Mouse (Mus musculus) intestine, embryonic 15.5 days (tissue): ENCODE results near the gene Pcdh9. TPM values are rescaled to one million over a fixed set of nuclear protein-coding genes. Genes with fewer than 3 reads are reported as not detected.

Source experiments
- ATAC-seq: fragments of 200-750 bp; cut with Nextera tagmentation; 2 replicates; pipeline ENCODE4 v1.8.0; 2017; ENCODE audit warnings: moderate TSS enrichment, moderate library complexity
- H3K27ac ChIP-seq: fragments of 300-500 bp; sonication (generic); 2 replicates; pipeline ENCODE4 v1.5.1; 2015; ENCODE audit warnings: mild to moderate bottlenecking, inconsistent platforms
- H3K27me3 ChIP-seq: fragments of 300-500 bp; sonication (generic); replicated peaks from 2 replicates; pipeline ENCODE4 v1.6.1; 2015; ENCODE audit warnings: inconsistent platforms
- H3K36me3 ChIP-seq: fragments of 300-500 bp; sonication (generic); 2 replicates; pipeline ENCODE4 v1.6.1; 2015; ENCODE audit warnings: inconsistent platforms
- H3K4me1 ChIP-seq: fragments of 300-500 bp; sonication (generic); replicated peaks from 2 replicates; pipeline ENCODE4 v1.6.1; 2015; ENCODE audit warnings: inconsistent platforms
- H3K4me2 ChIP-seq: fragments of 300-500 bp; sonication (generic); replicated peaks from 2 replicates; pipeline ENCODE4 v1.6.1; 2015; ENCODE audit warnings: mild to moderate bottlenecking, inconsistent platforms
- H3K4me3 ChIP-seq: fragments of 300-500 bp; sonication (generic); replicated peaks from 2 replicates; pipeline ENCODE4 v1.5.1; 2015; ENCODE audit warnings: inconsistent platforms
- H3K9ac ChIP-seq: fragments of 300-500 bp; sonication (generic); 2 replicates; pipeline ENCODE4 v1.6.1; 2015; ENCODE audit warnings: inconsistent platforms
- H3K9me3 ChIP-seq: fragments of 300-500 bp; sonication (generic); 2 replicates; pipeline ENCODE4 v1.6.1; 2016; ENCODE audit warnings: inconsistent platforms
- WGBS: fragments of 180-500 bp; shearing (Covaris S2); methylation state at CpG from one replicate; pipeline ENCODE4 v1.1.7; 2015; 5-methylcytosine and 5-hydroxymethylcytosine counted together
- polyA plus RNA-seq: library from polyadenylated mRNA; unstranded; fragments of >200 nt; fragmentation: Nextera tagmentation; extraction: Ambion mirVana; gene quantifications from 2 replicates; pipeline ENCODE4 v1.2.1, GENCODE M21; 2015

Pcdh9 gene
- polyA plus RNA-seq: 15.6 and 19.1 TPM in 2 replicates

DNA sequence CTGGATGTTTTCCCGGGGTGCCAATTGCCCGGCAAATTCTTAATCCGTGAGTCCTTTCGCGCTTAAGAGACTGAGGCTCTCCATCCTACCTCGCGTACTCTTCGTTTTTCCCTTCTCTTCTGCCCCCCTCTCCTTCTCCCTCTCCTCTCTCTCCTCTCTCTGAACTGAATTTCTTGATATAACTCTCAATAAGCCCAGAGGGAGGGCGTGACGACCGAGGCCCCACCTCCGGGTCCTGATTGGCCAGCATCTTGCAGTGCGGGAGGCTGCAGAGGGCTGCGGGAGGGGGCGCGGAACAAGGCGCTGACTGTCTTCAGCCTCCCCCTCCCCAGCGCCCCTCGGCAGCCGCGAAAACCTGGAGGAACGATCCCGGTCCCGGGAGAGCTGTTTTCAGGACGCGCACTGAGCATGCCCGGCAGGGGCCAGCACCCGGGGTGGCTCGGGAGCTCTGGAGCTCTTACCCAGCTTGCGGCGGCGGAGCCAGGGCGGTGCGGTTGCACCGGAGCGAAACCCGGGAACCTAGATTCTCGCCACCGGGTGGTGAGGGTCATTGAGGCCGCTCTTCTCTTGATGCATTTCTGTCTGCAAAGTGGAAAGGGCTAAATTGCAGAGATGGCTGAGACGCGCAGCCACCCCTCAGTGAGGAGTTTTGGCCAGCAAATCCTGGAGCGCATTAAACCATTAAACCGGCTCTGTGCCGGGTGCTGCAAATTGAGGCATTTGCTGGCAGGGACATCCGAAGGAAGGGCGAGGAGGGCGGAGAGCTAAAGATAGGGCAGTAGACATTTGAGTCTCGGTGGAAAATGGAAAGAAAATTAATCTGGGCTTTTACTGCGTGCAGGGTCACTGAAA is at the start of gene Pcdh9:
Gene Pcdh9 (minus strand): TSS at position 161 of the 852 bp plus-strand sequence.
- peak; percentile 99 for ATAC-seq

DNA sequence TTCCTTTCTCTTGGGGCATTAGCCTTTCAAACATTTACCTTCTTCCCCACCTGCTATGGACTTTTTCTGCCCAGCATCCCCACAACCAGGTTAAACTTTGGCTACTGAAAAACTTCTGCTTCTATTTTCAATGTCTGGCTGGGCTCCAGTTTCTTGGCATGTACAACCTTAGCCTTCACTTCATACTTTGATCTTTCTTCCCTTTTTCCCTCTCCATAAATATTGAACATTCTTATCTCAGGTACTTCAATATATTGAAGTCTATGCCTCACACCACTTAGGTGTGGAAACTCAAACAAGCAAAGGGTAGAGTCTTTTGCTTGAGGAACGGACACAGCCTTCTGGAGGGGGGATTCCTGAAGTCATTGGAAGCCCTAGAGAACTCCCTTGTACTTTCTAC is 16.4 kb upstream of the Pcdh9 start:
- Histone ChIP-seq H3K4me2 (no peak overlapping the region), H3K4me3 (no peak overlapping the region), H3K36me3 (no peaks in the 10 kb centered on the region), H3K9ac (no peak overlapping the region), H3K4me1 (no peaks in the 10 kb centered on the region), H3K27ac (no peak overlapping the region), H3K9me3 (no peaks in the 10 kb centered on the region), H3K27me3 (no peaks in the 10 kb centered on the region)
- ATAC-seq: no peak
- 68% methylated on average over 1 of the region's 1 CpGs for WGBS

More for the DNA sequence above, at the start of gene Pcdh9:
- H3K4me2 ChIP-seq: peak within 1 kb of the TSS; percentile 80
- H3K36me3 ChIP-seq: no peaks in the 10 kb centered on the region
- H3K4me3 ChIP-seq: peak within 1 kb of the TSS; percentile 46
- H3K27ac ChIP-seq: peak within 1 kb of the TSS; percentile 42
- H3K4me1 ChIP-seq: 0 out of 2 replicates have a peak, but pooled peaks cover 2% of the 10 kb centered on the region
- H3K9me3 ChIP-seq: no peaks in the 10 kb centered on the region
- peak within 1 kb of the TSS; percentile 36 for H3K9ac ChIP-seq
- no peaks in the 10 kb centered on the region for H3K27me3 ChIP-seq
- under 1% methylated on average over 50 of the region's 50 CpGs for WGBS

DNA sequence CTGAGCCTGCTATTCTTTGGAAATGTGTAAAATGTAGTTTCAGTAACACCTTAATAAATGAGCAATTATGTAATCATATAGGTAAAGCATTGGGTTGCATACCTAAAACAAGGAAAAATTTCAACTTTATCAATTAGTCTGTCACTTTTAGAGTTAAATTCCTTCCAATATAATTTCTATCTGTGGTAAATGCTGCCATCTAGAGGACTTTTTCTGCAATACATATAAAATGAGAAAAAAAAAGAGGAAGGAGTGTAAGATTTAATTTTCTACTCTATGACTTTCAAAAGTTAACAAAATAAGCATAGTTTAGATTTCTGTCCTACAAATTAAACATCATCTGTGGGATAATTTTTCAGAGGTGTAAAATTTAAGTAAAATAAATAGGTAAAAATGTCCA is 8.1 kb upstream of the Pcdh9 start:
- no peak overlapping the region for H3K9ac ChIP-seq
- no peak for ATAC-seq
- no peaks in the 10 kb centered on the region for H3K9me3 ChIP-seq
- H3K4me1 ChIP-seq: no peaks in the 10 kb centered on the region
- H3K27ac ChIP-seq: no peak overlapping the region
- H3K4me2 ChIP-seq: no peak overlapping the region
- H3K4me3 ChIP-seq: no peak overlapping the region
- no peaks in the 10 kb centered on the region for H3K36me3 ChIP-seq
- H3K27me3 ChIP-seq: no peaks in the 10 kb centered on the region

DNA sequence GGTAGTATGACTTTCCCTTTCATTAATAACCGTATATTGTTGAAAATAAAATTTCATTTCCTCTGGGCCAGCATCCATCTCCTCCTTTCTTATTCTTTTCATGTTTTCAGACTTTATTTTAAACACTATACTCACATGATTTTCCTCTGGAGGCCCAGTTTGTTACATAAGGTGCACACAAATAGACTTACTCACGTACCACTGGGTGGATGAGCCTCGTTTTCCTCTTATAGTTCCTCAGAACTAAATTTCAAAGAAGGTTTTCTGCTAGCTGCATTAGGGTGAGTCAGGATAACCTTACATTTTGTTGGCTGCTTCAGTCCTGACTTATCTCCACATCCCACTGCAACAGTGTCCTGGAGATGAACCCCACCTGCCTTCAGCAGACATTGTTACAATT is 4.7 kb upstream of the Pcdh9 start:
- no peak for ATAC-seq
- Histone ChIP-seq H3K4me2 (no peak overlapping the region), H3K9me3 (no peaks in the 10 kb centered on the region), H3K4me3 (no peak overlapping the region), H3K27me3 (no peaks in the 10 kb centered on the region), H3K27ac (no peak overlapping the region), H3K9ac (no peak overlapping the region), H3K4me1 (no peaks in the 10 kb centered on the region), H3K36me3 (no peaks in the 10 kb centered on the region)
- WGBS: 90% methylated on average over 3 of the region's 3 CpGs

DNA sequence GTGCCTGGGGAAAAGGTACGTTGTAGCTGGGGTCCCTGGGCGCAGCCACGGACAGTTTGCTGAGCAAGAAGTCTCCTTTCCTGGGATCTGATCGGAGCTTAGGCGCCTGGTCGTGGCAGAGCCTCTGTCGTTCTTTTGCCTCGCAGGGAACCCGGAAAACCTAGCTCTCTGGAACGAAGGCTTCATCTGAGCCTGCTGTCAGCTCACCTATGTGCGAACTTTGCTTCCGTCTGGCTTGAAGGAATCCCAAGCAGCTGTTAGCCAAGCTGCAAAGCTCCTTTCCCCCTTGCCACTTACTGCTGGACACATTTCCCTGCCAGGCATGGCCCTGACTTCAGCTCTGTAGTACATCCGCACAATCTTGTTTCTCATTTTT is 880 bp upstream of the Pcdh9 start:
- Histone ChIP-seq H3K36me3 (no peaks in the 10 kb centered on the region), H3K27ac (peak overlapping the region; percentile 42), H3K9ac (peak overlapping the region; percentile 24), H3K27me3 (no peaks in the 10 kb centered on the region), H3K4me1 (0 out of 2 replicates have a peak, but pooled peaks cover 2% of the 10 kb centered on the region), H3K4me2 (peak overlapping the region; percentile 80), H3K9me3 (no peaks in the 10 kb centered on the region), H3K4me3 (peak overlapping the region; percentile 46)
- peak; percentile 35 for ATAC-seq
- under 1% methylated on average over 13 of the region's 13 CpGs for WGBS

DNA sequence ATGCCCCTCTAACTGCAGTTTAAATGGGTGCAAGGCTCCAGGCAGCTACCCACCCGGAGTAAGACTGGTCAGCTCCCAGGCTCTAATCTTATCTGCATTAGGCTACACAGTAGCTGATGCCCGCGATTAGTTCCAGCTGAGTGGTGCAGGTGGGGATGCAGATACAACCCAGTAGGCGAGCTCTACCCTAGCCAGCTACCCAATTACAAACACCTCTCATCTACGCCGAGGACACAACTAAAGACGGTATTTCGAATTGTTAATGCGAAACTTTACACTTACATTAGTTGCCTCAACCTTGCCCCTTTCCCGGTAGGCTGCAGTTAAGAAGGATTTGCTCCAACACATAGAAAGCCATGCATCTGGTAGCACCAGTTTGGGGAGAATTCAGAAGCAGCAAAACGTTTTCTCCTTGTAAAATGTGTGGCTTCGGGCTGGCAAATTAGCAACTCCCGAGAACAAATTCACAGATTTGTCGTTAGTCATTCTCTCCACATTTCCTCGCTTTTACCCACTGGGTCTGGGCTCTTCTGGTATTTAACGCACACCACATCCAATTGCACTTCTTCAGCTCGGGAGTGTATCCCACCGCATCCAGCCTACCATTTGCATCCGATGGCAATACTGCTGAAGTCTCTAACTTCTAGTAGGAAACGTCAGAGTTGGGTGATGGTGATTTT is 500 bp downstream of the Pcdh9 start:
- H3K4me3 ChIP-seq: peak overlapping the region; percentile 46
- H3K4me1 ChIP-seq: 0 out of 2 replicates have a peak, but pooled peaks cover 2% of the 10 kb centered on the region
- H3K9me3 ChIP-seq: no peaks in the 10 kb centered on the region
- peak overlapping the region; percentile 36 for H3K9ac ChIP-seq
- no peaks in the 10 kb centered on the region for H3K27me3 ChIP-seq
- WGBS: 2% methylated on average over 20 of the region's 20 CpGs
- peak; percentile 45 for ATAC-seq
- H3K27ac ChIP-seq: no peak overlapping the region
- H3K36me3 ChIP-seq: no peaks in the 10 kb centered on the region
- peak overlapping the region; percentile 80 for H3K4me2 ChIP-seq

DNA sequence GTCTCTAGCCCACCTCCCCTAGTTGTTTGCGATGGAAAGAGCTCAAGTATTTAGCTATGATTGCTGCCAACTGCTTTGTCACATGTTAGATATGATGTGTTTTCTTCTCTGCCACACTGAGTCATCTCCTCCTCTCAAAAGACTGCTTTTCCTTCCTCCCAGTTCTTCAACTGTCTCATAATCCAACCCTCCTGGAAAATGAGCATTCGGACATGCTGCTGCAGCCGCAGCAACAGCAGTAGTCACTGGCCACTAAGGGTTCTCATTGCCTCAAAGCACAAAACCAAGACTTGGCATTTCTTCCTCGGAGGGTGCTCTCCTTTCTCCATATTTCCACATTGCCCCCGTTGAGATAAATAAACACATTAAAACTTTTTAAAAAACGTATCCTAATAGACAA is 1.2 kb downstream of the Pcdh9 start:
- Histone ChIP-seq H3K36me3 (no peaks in the 10 kb centered on the region), H3K4me2 (peak overlapping the region; percentile 80), H3K4me1 (0 out of 2 replicates have a peak, but pooled peaks cover 2% of the 10 kb centered on the region), H3K27me3 (no peaks in the 10 kb centered on the region), H3K27ac (no peak overlapping the region), H3K9me3 (no peaks in the 10 kb centered on the region), H3K4me3 (peak overlapping the region; percentile 46), H3K9ac (no peak overlapping the region)
- no peak for ATAC-seq
- 39% methylated on average over 6 of the region's 6 CpGs for whole genome bisulfite sequencing

DNA sequence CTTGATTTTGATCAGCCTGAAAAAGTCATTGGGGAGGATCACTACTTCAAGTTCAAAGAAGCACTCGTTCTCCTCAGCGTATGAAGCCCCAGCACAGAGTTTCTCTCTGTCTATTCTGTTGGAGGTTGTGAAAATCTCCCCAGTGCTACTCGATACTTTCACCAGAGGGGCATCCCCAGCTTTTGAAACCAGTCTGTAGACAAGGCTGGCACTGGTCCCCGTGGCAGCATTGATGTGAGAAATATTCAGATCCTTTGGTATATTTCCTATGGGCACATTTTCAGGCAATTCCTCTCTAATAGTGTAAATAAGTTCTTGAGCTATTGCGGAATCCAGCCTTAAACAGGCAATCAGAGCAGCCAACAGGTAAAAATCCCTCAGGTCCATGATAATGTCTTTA is 2.1 kb downstream of the Pcdh9 start:
- Histone ChIP-seq H3K9me3 (no peaks in the 10 kb centered on the region), H3K4me3 (0 out of 2 replicates have a peak overlapping the region, but pooled peaks have one; percentile 1), H3K4me2 (peak overlapping the region; percentile 80; the same call in 1 of the 2 replicates), H3K27me3 (no peaks in the 10 kb centered on the region), H3K9ac (no peak overlapping the region), H3K27ac (no peak overlapping the region), H3K4me1 (0 out of 2 replicates have a peak, but pooled peaks cover 2% of the 10 kb centered on the region), H3K36me3 (no peaks in the 10 kb centered on the region)
- no peak for ATAC-seq
- WGBS: 82% methylated on average over 5 of the region's 5 CpGs

DNA sequence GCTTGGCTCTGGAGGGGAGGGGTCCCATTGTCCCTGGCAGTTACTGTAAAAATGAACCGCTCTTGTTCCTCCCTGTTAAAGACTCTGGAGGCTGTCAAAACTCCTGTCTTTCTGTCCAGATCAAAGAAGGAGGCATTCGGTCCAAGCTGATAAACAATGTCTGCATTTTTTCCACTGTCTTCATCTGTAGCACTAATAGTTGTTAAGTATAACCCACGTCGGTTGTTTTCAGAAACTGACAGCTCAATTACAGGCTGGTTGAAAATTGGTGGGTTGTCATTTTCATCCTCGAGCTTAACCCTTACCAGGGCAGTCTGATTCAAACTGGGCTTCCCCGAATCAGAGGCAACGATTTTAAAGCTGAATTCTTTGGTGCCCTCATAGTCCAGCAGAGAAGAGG is 3.4 kb downstream of the Pcdh9 start:
- Histone ChIP-seq H3K4me3 (no peak overlapping the region), H3K4me1 (0 out of 2 replicates have a peak, but pooled peaks cover 2% of the 10 kb centered on the region), H3K4me2 (no peak overlapping the region), H3K27me3 (no peaks in the 10 kb centered on the region), H3K27ac (no peak overlapping the region), H3K36me3 (no peaks in the 10 kb centered on the region), H3K9me3 (no peaks in the 10 kb centered on the region), H3K9ac (no peak overlapping the region)
- no peak for ATAC-seq
- 66% methylated on average over 7 of the region's 7 CpGs for WGBS

DNA sequence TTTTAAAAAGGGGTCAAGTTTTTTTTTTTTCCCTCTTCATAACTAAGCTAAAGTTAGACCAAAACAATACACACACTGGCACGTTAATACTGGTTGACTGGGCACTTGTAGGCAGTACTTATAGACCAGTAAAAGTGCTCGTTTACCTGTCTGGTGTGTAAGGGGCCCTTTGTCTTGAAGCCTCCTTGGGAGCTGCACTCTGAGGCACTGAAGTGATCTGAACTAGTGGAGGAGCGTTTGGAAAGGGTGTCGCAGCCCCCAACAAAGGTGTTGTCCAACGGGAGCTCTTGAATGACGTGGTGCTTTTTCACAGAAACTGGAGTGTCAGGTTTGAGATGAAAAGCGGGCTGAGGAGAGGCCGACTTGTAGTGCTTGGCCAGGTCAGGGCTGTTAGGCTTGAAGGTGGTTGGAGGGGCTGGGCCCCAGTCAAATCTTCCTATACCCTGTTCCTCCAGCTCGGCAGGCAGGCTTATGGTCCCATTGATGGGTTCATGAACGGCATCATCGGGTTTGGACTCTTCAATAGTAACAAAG is 4.9 kb downstream of the Pcdh9 start:
- no peak for ATAC-seq
- no peak overlapping the region for H3K4me2 ChIP-seq
- H3K36me3 ChIP-seq: no peaks in the 10 kb centered on the region
- no peak overlapping the region for H3K9ac ChIP-seq
- H3K27me3 ChIP-seq: no peaks in the 10 kb centered on the region
- H3K4me1 ChIP-seq: 0 out of 2 replicates have a peak, but pooled peaks cover 2% of the 10 kb centered on the region
- WGBS: 84% methylated on average over 11 of the region's 11 CpGs
- H3K27ac ChIP-seq: no peak overlapping the region
- no peak overlapping the region for H3K4me3 ChIP-seq
- H3K9me3 ChIP-seq: no peaks in the 10 kb centered on the region

DNA sequence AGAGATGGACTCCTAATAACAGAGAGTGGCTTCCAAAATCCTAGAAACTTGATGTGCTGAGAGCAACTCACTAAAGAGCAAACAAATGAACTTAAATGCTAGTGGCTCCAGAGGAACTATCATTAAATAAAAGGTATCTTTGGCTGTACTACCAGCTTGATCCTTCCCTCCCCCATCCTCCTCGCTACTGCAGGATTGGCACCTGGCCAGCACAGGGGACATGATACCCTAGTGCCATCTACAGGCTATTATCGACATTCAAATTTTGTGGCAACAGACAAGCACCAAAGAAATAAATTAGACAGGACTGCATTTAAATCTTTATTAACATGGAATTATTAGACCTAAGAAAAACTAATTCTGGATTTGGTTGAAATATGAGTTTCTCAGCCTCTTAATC is 6.0 kb downstream of the Pcdh9 start:
- ATAC-seq: peak; percentile 61; the same call in 1 of the 2 replicates
- Histone ChIP-seq H3K27me3 (no peaks in the 10 kb centered on the region), H3K4me1 (0 out of 2 replicates have a peak, but pooled peaks cover 2% of the 10 kb centered on the region), H3K9me3 (no peaks in the 10 kb centered on the region), H3K9ac (no peak overlapping the region), H3K4me3 (no peak overlapping the region), H3K4me2 (no peak overlapping the region), H3K36me3 (no peaks in the 10 kb centered on the region), H3K27ac (no peak overlapping the region)
- WGBS: 4% methylated on average over 2 of the region's 2 CpGs

DNA sequence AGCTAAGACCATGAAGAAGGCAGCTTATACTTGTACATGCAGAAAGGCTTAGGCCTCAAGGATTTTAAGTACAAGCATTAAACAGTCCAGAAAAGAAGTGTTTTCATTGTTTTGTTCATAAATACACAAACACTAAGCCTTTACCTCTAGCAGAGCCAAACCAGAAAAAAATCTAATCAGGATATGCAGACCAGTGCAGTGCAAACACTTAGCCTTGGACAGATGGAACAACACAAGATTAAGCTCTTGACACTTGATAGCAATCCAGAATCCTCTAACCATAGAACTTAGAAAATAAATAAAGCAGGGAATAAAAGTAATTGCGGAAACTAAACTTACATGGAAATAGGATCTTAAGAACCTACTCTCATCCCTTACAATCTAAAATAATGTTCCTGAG is 10.4 kb downstream of the Pcdh9 start:
- H3K4me1 ChIP-seq: no peaks in the 10 kb centered on the region
- no peaks in the 10 kb centered on the region for H3K36me3 ChIP-seq
- no peak overlapping the region for H3K9ac ChIP-seq
- no peak for ATAC-seq
- no peak overlapping the region for H3K27ac ChIP-seq
- no peak overlapping the region for H3K4me2 ChIP-seq
- H3K9me3 ChIP-seq: no peaks in the 10 kb centered on the region
- no peaks in the 10 kb centered on the region for H3K27me3 ChIP-seq
- 84% methylated on average over 1 of the region's 1 CpGs for WGBS
- H3K4me3 ChIP-seq: no peak overlapping the region
